ENCODE assay signal across 12 mouse cellular contexts in genomic region chr16:20195546-20195945, GRCm38 (mm10). TPM values are rescaled to one million over a fixed set of nuclear protein-coding genes. Genes with fewer than 3 reads are reported as not detected.
DNase-seq lines count a peak whose midpoint lies in the region; ATAC-seq and TF ChIP-seq lines count a peak whose summit lies in the region.
"Had no signal": no experiment of that assay in that cellular context is flagged by ENCODE, and none has a peak within 500 bp of the region (broad histone marks: within the 10 kb centered on the region; RNA-seq: fewer than 3 reads in every experiment).

No protein-coding gene starts in this region.

- no peak overlapping the region for H3K4me3 ChIP-seq in kidney, adult 2 months (ENCODE audit: insufficient read depth, low read depth, low read length)
- H3K4me3 ChIP-seq: hindbrain, embryonic 15.5 days; megakaryocyte, embryonic 14.5 days had no signal

- no peak overlapping the region for H3K27ac ChIP-seq in kidney, adult 2 months (ENCODE audit: insufficient read depth, low read depth, low read length)
- H3K27ac ChIP-seq: hindbrain, embryonic 15.5 days had no signal

- peaks cover 3% of the 10 kb centered on the region; the same call in 1 of the 2 replicates for H3K36me3 ChIP-seq in kidney, adult 2 months (ENCODE audit: control insufficient read depth, insufficient read depth, low read length)

- 96% methylated on average over 3 of the region's 3 CpGs for WGBS in kidney, adult 2 months

- no peaks in the 10 kb centered on the region for H3K4me1 ChIP-seq in kidney, adult 2 months (ENCODE audit: control insufficient read depth, insufficient read depth, low read length)
- H3K4me1 ChIP-seq: hindbrain, embryonic 15.5 days had no signal

- H3K27me3 ChIP-seq in kidney, adult 2 months (replicated peaks; ENCODE audit: control insufficient read depth, insufficient read depth, low read length): no peaks in the 10 kb centered on the region
- H3K27me3 ChIP-seq: hindbrain, embryonic 15.5 days; megakaryocyte, embryonic 14.5 days had no signal

- no peak for ATAC-seq in CD4-positive, CD25-positive, alpha-beta regulatory T cell, adult 4 months
- ATAC-seq in inflammation-experienced regulatory T-cells, adult 6 months: no peak

- DNase-seq in CD4-positive, CD25-positive, alpha-beta regulatory T cell, adult 2 months (ENCODE audit: low read depth, low spot score): peak; percentile 16
- peak; percentile 33 for DNase-seq in kidney, adult 2 months
- DNase-seq in kidney, adult 11 months: no peak
- DNase-seq in adrenal gland, postnatal 25 days: peak; percentile 10
- peak; percentile 19 for DNase-seq in lung, postnatal 14 days
- no peak for DNase-seq in left cerebral cortex, adult 11 months (ENCODE audit: low spot score)
- DNase-seq: spleen, adult 18-20 months had no signal

- no peak for TF ChIP-seq POLR2A in kidney, adult 2 months (IDR thresholded peaks at IDR 0.05; ENCODE audit: low read depth, low read length)

- TF ChIP-seq CTCF in kidney, adult 2 months (conservative IDR thresholded peaks at IDR 0.05; ENCODE audit: insufficient read depth, insufficient read length, low read depth, low read length): peak; percentile 34

RNA-seq across cellular contexts. Expression of gene Map6d1, which starts 45.6 kb away (rescaled TPM):
- under 1 TPM in 1 of 2 experiments, not detected in 1; 0.26 TPM for polyA plus RNA-seq in CD4-positive, CD25-positive, alpha-beta regulatory T cell, adult 4 months (2017; shearing (Covaris generic))
- 0.07 and 0.11 TPM in 2 replicates for polyA plus RNA-seq in kidney, adult 2 months (2012; rRNA removed)
- 10.7 and 15.1 TPM in 2 replicates for total RNA-seq in adrenal gland, postnatal 25 days (2021)
- under 1 TPM in 2 of 3 experiments, not detected in 1; 0.18 to 0.23 TPM for polyA plus RNA-seq in inflammation-experienced regulatory T-cells, adult 6 months (2017; shearing (Covaris generic))
- total RNA-seq: common myeloid progenitor, adult 5-6 weeks had no signal

RNA-seq across cellular contexts. Expression of gene Yeats2, which starts 54.7 kb away (rescaled TPM):
- polyA plus RNA-seq in CD4-positive, CD25-positive, alpha-beta regulatory T cell, adult 4 months (2017; shearing (Covaris generic)): 1 to 10 TPM; 6.0 to 8.4 TPM
- 11.9 and 16.8 TPM in 2 replicates for polyA plus RNA-seq in kidney, adult 2 months (2012; rRNA removed)
- 49.5 and 50.4 TPM in 2 replicates for total RNA-seq in adrenal gland, postnatal 25 days (2021)
- polyA plus RNA-seq in inflammation-experienced regulatory T-cells, adult 6 months (2017; shearing (Covaris generic)): 10 to 100 TPM in 1 of 3 experiments, 1 to 10 TPM in 2; 6.1 to 11.9 (median 9.4) TPM

Comparison
In these comparisons a context has a peak if more than half of its experiments do, and no peak if none do; other contexts are left out.
1. DNase-seq: peak in CD4-positive, CD25-positive, alpha-beta regulatory T cell, adult 2 months (single experiment), kidney, adult 2 months (single experiment), adrenal gland, postnatal 25 days (single experiment) and lung, postnatal 14 days (single experiment); none in kidney, adult 11 months (single experiment) and left cerebral cortex, adult 11 months (single experiment).